Mouse (Mus musculus): ENCODE results near the gene Evc2.

Evc2 gene

GRCm38 (mm10) chr5:37472025-37472608 lies 133.8 kb downstream of the Evc2 start:
- DNase-seq (ENCODE audit: low read depth, low spot score), result no peak

All from R1 (cell line).